Mouse (Mus musculus) embryonic stem cell, embryonic (primary cell): ENCODE measurements at regions not wholly inside any gene's neighbourhood (a gene's known extent, or its start where the extent isn't known, plus 50 kb on each side); places are given as distances from the start of the nearest gene placed in this dataset.

ENCODE experiments used
- CTCF ChIA-PET, 4 experiments: fragments of 300-600 bp in 2 of 4; fragments of 350-600 bp in 2 of 4; sonication (Branson Sonifier 250); formaldehyde crosslinking; loops; one replicate each; lab custom pipeline; 2022; ENCODE audit warnings: inconsistent platforms in 2 of 4; lab: Charles Lee
- POLR2A ChIA-PET, 4 experiments: fragments of 300-600 bp in 2 of 4; fragments of 350-600 bp in 2 of 4; sonication (Branson Sonifier 250); formaldehyde crosslinking; loops; one replicate each; lab custom pipeline; 2022; ENCODE audit warnings: antibody characterized with exemption in 4 of 4, inconsistent platforms in 1 of 4; lab: Charles Lee

DNA sequence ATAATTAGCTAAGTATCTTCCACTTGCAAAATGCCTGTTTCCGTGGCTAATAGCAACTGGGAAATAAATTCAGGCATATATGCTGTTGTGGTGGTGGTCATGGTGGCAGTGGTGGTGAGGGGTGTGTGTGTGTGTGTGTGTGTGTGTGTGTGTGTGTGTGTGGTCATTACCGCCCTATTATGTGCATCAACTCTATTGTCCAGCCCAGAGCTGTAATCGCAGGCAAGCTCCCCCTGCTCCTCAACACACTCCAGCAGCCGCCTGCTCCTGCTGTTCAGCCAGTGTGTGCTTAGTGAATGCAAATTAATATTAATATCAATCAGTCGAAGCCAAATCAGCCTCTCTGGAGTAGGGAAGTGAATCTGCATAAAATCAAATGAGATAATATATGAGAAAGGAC, 152.9 kb upstream of the Zic3 start:
- POLR2A ChIA-PET = no interaction called here
- CTCF ChIA-PET = no interaction called here

DNA sequence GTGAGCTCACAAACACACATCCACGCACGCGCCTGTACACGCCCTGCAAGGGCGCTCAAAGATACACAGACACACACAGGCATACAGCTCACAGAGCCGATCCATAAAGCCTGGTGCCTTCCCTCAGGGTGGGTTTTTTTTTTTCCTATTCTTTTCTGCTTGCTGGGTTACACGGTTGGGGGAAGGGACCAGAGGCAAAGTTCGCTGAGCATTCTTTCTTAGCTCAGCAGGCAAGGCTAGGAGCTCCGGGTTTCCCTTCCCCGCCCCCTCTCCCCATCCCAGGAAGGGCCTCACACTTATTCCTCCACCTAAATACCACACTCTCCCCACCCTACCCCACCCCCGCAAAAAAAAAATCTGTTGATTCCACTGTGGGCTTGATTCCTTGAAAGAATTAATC, 105.8 kb upstream of the Zic3 start:
- POLR2A ChIA-PET = no interaction called here

DNA sequence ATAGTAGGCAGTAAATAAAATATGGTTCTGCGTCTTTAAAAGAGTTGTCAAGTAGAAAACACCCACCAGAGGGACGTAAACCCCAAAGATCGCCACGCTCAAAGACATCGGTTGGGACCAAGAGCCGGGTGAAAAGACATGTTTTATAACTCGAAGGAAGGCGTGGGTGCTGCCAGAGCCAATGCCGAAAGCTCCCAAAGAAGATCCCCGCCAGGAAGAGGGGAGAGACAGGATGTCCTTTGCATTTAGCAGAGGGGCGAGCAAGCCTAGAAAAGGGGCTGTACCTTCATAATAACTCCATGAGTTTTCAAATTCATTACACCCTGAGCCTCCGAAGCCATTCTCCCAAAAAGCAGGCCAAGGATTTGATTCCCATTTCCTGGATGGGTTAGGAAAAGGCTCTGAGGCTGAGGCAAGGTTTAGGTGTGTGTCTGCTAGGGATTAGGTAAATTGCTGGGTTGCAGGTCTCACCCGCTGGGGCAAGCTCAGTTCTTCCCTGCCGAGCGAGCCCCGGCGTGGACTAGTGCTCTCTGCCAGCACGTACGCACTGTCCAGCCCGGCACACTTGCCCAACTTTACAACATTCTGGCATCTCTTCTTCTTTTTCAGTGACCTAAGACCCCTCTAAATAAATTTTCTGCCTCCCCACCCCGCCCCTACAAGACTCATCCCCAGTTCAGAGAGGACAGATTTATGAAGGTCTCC, 104.9 kb upstream of the Zic3 start:
- POLR2A ChIA-PET = interaction anchor here in 1 of 4 experiments (0.6 kb wide), 1 partner anchor 129 kb away, joined by 3 read pairs; no protein-coding TSS in a partner anchor
- CTCF ChIA-PET = interaction anchor here in 1 of 4 experiments (0.8 kb wide), 1 partner anchor 27 kb away, joined by 10 read pairs; no protein-coding TSS in a partner anchor

More for the DNA sequence above, 105.8 kb upstream of the Zic3 start:
- CTCF ChIA-PET = no interaction called here

DNA sequence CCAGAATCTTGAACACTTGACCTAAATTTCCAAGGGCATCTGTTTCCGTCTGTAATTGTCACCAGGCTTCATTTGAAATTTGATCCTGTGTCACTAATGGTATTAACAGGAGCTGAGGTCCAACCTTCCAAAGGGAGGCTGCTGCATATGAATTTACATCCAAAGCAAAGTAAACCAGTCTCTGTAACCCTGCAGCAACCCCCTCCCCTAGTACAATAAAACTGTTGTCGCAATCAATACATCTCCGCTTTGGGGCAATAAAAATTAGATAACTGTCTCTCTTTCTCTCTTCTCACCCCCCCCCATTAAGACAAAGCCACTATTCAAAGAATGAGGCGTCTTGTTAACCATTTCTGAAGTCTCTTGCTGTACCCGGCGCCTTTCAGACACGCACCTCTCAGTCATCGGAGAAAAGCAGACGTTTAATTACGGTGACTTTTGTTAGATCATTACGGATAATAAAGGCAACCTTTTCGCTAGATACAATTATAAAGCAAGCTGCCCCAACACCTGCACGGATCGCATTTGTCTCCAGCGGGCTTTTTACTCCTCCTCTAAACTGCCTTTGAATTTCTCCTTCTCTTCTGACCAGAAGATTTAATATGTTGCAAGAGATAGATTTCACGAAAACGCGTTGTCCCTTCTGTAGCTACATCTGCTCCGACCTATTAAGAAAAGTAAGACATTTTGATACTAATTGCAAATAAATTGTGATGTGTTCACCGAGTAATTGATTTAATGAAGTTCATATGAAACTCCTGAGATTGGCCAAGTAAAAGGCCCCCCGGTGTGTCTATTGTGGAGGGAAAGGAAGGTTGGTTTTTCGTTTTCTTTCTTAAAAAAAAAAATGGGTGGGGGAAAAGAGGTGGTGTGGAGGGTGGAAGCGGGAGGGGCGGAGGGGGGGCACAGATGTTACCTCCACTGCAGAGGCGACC, 104.1 kb upstream of the Zic3 start:
- POLR2A ChIA-PET = interaction anchor here in 1 of 4 experiments (0.7 kb wide), 1 partner anchor 41 kb away, joined by 5 read pairs; no protein-coding TSS in a partner anchor
- CTCF ChIA-PET = interaction anchor here in 2 of 4 experiments (0.6 to 0.8 kb wide), 2 partner anchors 26 to 564 kb away, joined by 5 to 10 read pairs; no protein-coding TSS in a partner anchor

DNA sequence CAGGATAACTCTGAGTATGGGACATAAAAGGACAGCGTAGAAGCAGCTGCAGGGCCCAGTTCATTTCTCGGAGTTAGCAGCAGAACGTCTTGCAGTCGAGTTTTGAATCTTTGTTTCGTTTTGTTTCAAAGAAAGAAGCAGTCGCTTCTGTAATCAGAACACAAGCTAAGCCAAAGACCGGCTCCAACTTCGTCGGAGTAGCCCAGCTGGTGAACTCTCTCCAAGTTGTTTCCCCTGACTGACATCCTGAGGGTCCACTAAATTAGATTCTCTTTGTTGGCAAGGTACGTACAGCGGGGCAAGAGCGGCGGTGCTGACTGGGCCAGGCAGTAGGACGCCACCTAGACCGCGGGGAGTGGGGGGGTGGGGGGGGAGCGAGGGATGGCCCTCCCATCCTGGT, 102.6 kb upstream of the Zic3 start:
- POLR2A ChIA-PET = interaction anchor here in 1 of 4 experiments (0.6 to 0.7 kb wide), 2 partner anchors 114 to 119 kb away, joined by 4 read pairs; no protein-coding TSS in a partner anchor
- CTCF ChIA-PET = no interaction called here

DNA sequence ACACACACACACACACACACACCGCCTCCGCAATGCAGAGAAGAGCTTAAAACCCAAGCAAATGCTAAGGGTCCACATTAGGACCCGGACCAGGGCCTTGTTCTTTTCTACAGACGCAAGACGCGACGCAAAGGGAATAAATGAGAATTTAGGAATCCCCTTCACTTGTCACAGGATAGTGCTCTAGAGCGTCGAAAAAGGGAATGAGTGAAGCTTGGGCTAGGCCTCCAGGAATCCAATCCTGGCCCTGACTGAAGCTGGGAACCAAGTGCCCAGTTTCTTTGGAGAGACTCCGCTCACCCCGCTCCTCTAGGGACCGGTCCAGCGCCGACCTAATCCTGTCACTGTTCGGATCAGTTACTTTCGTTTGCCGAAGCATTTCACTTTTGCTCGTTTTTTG, 102.1 kb upstream of the Zic3 start:
- ChIA-PET POLR2A (interaction anchor here in 1 of 4 experiments (0.7 kb wide), 1 partner anchor 118 kb away, joined by 4 read pairs; no protein-coding TSS in a partner anchor), CTCF (no interaction called here)

DNA sequence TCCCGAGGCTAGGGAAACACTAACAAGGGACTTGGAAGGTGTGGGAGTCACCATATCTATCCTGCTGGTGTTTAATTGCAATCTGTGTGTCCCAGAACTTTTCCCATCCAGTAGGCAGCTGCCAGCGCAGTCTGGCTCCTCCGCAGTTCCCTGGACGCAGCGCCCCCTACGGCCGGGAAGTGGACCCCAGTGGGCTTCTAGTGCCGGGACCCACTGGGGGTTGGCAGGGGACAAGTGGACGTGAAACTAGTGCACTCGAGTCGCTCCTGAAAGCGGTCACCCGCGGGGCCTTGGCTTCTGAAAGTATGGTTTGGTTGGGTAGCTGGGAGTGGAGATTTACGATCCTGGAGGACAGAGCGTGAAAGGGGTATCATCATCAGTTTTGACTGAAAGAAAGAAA, 101.2 kb upstream of the Zic3 start:
- ChIA-PET CTCF (no interaction called here), POLR2A (interaction anchor here in 1 of 4 experiments (1.0 kb wide), 1 partner anchor 121 kb away, joined by 5 read pairs; no protein-coding TSS in a partner anchor)

DNA sequence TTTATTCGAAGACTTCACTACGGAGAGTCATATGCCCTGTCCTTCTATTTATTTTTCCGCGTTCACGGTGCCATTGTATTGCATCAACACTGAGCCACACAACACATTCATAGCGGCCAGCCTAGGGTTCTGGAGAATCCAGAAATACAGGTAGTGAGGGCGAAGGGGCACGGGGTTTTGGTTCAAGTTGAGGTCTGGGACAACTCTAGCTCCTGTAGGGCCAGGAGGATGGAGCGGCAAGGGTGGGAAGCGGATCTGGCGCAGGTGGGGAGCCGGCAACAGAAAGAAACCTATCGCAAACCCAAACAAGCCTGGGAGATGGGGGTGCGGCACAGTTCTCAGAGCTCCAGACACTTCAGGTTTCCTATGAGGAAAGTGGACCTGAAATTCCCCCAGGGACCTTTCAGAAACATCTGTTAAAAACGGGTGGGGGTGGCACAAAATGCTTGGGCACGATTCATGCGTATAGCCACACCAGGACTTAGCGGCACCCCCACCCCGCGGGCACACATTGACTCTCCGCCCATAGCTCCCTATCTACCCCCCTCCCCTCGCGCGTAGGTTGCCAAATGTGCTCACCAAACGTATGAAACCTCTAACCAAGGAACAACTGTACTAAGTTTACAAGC, 100.6 kb upstream of the Zic3 start:
- ChIA-PET POLR2A (interaction anchor here in 1 of 4 experiments (0.5 to 1.0 kb wide), 3 partner anchors 42 to 622 kb away, joined by 3 to 5 read pairs (median 3); no protein-coding TSS in a partner anchor), CTCF (interaction anchor here in 3 of 4 experiments (0.6 kb wide), 3 partner anchors 74 to 1820 kb away, joined by 3 read pairs; no protein-coding TSS in a partner anchor)

DNA sequence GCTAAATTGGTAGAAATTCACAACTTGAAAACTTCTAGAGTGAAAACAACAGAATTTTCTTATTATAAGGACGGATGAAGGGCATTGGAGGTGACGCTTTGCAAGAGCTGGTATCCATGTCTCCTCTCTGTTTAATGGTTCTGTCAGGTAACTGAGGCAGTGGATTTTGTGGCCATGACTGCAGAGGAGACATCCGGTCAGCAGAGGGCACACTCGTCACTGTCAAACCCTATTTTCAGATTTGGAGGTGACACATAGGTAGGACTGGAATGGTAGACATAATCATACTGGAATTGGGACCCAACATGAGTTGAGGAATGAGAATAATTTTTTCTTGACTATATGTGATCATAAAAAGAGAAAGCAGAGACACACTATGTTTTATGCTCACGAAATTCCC, 98.7 kb upstream of the Zic3 start:
- POLR2A ChIA-PET = interaction anchor here in 1 of 4 experiments (1.4 kb wide), 1 partner anchor 114 kb away, joined by 4 read pairs; no protein-coding TSS in a partner anchor
- CTCF ChIA-PET = interaction anchor here in 2 of 4 experiments (0.6 to 1.1 kb wide), 2 partner anchors 218 to 1392 kb away, joined by 3 read pairs; no protein-coding TSS in a partner anchor

DNA sequence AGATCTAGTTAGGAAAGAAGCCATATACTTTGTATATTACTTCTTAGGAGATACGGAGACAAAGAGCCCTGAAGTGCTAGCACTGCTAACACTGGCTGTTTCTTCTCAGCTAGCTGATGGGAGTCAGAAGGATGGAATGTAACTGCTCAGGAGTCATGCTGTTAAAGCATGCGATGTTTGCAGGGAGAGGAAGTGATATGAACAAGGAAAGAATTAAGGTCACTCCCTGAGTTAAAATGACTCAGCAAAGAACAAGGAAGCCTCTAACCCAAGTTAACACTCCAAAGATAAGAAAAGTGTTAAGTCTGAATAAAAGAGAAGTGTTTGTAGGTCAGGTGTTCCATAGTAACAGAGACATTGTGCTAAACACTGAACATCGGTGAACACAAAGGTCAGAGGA, 86.9 kb upstream of the Zic3 start:
- POLR2A ChIA-PET = no interaction called here

DNA sequence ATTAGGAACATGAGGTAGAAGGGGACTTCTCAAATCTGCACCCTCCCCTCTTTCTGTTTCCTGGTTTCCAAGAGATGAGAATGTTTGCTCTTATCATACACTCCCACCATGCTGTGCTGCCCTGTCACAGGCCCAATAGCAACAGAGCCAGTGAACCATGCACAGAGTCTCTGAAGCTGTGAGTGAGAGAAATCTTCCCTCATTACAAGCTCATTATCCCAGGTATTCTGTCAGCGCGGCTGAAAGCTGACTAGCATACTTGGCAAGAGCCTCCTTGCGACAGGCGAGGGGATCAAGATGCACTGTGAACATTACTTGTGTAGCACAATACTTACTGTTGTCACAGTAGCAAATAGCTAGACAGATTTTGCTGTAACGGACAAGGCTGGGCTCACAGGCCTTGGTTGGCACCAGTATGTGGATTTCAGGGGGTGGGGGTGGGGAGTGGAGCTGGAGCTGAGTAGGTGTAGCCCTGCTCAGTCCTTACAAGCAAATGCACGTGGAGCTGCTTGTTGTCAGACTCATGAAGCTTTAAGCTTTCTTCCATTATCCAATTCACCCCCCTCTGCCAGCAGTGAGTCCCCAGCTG, 84.2 kb upstream of the Zic3 start:
- CTCF ChIA-PET = no interaction called here
- POLR2A ChIA-PET = no interaction called here

More for the DNA sequence above, 86.9 kb upstream of the Zic3 start:
- CTCF ChIA-PET = no interaction called here

DNA sequence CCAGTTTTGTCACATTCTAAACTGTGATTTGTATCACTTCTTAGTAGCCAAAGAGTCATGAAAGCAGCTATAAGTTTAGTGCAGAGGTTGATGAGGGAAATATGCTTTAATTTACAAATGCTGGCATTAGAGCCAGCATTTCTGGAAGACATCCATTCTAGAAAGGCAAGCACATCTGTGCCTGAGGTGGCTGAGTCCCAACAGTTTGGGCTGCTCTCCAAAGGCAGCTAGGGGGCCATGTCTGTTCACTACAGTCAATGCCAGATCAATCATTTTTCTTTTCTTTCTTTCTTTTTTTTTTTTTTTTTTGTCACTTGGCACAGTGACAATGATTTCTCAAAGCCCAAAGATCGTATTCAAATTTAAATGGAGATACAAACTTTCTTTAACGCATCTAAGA, 71.6 kb upstream of the Zic3 start:
- CTCF ChIA-PET = no interaction called here
- POLR2A ChIA-PET = interaction anchor here in 2 of 4 experiments (0.6 to 0.7 kb wide), 2 partner anchors 57 to 88 kb away, joined by 3 to 4 read pairs; no protein-coding TSS in a partner anchor

DNA sequence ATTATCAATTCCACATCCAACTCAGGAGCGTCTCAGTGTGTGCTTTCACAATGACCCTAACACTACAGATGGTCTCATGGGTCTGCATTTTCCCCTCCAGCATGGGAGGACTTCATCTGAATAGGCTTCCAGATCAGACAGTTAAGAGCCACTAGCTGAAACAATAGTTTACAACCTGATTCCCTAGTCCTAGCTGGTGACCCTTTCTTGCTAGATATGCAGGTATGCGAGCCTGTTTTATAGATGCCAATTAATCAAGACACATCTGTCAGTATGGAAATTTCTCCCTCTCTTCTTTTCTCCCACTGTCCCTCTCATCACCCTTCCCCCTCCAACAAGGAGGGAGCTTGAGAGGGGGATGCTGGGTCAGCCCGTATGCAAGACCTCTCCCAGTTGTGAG, 71.2 kb upstream of the Zic3 start:
- ChIA-PET CTCF (no interaction called here), POLR2A (interaction anchor here in 1 of 4 experiments (0.8 kb wide), 1 partner anchor 25 kb away, joined by 3 read pairs; no protein-coding TSS in a partner anchor)

DNA sequence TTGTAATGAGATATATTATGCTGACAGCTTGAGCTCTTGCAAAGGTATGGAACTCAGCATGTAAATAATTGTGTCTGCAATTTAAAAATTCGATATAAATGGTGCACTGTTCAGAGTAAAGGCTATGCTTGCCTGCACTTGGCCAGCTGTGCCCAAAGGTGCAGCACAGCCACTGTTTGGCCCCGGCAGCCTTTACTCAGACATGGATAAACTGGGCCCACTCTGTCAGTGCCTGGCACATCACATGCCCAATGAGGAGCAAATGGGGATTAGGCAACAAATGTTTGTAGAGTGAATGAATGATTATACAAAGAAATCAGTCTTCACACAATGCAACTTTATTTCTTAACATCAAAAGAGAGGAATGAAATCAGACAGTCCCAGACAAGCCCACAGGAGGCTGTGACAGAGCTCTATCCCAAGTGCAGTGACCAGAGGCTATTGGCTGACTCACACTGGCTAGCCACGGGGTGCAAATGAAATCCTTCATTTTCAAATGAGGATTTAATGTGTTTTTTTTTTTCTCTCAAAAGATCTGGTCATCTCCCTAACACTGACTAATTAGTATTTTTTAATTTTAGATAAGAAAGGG, 67.8 kb upstream of the Zic3 start:
- CTCF ChIA-PET = no interaction called here
- POLR2A ChIA-PET = no interaction called here
